Mouse (Mus musculus): ENCODE measurements around the gene Fcer1a.
"Not testable (repeated sequence)": the region's sequence is repeated elsewhere in the genome, so short reads cannot be mapped to it uniquely, and the experiment has no call there.

Gene Fcer1a

DNA sequence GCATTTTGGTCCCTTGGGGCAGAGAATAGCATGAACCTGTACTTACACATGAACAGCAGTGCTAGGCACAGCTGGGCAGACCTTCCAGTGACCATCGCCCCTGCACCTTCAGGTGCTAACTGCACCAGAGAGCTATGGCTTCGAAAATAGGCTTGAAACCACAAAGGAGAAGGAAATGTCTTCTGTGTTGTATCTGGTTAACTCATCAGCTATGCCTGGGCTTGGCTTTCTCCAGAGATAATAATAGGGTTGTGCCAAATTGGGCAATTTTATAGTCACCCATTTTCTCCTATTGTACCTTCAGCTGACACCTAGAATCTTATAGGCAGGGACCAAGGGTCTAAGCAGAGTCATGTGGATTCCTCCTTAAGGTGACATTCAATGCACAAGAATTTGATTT is at the start of gene Fcer1a:
Fcer1a (minus strand) TSS at position 134 of the 400 bp plus-strand sequence.
- DNase-seq (ENCODE audit: low spot score in 2 of 2): no peak

DNA sequence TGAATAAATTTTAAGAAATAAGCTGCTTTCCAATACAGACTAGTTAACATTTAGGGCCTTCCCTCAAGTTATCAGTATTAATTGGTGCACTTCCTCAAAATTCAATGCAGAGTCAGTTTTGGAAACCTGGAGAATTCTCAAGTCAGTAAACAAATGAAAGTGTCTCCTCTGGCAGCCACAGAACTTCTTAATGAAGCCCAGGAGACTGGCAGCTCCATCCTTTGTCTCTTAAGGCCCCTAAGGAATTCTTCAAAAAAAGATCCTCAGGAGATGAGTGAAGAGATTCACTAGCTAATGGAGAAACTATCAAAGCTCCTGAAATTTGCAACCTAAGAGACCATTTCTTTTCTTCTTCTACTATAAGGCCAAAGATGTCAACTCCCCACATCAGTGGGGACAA is 38.7 kb upstream of the Fcer1a start, which contains the start of gene Olfr418:
Olfr418 (plus strand) TSS at position 301 of the 400 bp plus-strand sequence.
- DNase-seq (ENCODE audit: low spot score in 2 of 2): no peak

DNA sequence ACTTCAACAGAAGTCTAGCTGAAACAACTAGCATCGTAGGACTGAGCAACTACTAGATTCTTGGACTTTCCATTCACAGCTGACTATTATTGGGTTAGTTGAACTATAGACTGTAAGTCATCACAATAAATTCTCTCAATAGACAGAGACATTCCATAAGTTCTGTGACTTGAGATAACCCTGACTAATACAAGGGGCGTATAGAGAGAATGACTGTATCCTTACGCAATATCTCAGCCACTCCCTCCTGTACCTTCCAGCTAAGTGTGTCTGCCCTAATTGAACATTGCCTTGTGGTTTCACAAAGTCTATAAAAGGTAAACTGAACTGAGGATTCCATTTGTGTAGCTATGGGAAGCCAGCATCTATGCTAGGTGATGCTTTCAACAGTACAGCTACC is 22.9 kb upstream of the Fcer1a start:
- DNase-seq (ENCODE audit: low spot score in 2 of 2): no peak

GRCm38 (mm10) chr1:173237004-173237403 is 10.0 kb upstream of the Fcer1a start:
- DNase-seq (ENCODE audit: low spot score in 2 of 2): not testable (repeated sequence)

DNA sequence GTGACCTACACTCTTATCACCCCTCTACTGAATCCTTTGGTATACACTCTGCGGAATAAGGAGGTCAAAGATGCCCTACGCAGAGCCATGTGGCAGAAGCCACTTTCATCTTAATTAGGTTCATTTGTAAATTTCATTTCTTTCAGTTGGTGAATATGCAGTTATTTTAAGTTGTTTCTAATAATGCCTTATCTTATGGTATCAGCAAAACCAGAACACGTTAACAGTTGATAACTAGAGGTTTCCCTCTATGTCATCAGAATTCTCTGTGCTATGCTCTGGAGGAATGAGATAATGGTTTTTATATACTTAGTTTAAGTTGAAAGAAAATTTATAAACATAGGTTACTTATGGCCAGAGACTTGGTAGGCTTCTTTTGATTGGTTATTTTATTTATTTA is 10.5 kb downstream of the Fcer1a start:
- DNase-seq (ENCODE audit: low spot score in 2 of 2): no peak

GRCm38 (mm10) chr1:173212092-173212491 is 14.9 kb downstream of the Fcer1a start, which contains the start of gene Olfr1404:
Olfr1404 (plus strand) TSS chr1:173212392.
- no peak for DNase-seq (ENCODE audit: low spot score in 2 of 2)

DNA sequence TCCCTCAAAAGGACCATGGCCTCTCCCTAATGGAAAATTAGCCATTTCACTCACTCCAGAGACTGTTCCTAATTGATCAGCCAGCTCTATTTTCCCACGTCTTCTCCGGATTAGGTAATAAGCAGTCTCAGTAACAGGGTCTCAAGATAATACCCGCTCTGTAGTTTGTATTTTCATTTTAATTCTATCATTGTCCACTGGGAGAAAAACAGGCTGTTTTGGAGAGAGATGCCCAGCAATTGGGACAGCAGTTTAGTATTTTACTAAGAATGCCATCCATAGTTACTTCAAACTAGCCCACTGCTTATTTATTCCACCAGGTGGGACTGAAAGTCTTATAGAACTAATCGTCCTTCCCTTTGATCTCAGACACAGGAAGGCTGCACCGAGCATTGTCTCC is 29.5 kb downstream of the Fcer1a start, which contains the start of gene Olfr218:
Olfr218 (plus strand) TSS at position 301 of the 400 bp plus-strand sequence.
- DNase-seq (ENCODE audit: low spot score in 2 of 2): no peak

DNA sequence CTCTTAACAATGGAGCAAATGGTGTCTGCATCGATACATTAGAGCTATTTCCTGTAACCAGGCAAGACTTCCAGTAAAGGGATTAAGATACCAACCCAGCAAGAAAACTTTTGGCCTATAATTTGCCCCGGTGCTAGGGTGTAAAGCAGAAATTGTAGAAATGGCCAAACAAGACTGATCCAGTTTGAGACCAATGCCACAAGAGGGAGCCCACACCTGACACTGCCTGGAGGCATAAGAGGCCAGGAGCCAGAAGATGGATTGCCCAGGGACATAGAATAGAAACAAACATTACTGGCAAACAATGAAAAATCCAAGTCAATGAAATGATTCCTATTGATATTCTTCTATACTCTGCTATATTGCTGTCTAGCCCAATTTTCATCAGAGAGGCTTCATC is 30.7 kb downstream of the Fcer1a start:
- DNase-seq (ENCODE audit: low spot score in 2 of 2): no peak

DNA sequence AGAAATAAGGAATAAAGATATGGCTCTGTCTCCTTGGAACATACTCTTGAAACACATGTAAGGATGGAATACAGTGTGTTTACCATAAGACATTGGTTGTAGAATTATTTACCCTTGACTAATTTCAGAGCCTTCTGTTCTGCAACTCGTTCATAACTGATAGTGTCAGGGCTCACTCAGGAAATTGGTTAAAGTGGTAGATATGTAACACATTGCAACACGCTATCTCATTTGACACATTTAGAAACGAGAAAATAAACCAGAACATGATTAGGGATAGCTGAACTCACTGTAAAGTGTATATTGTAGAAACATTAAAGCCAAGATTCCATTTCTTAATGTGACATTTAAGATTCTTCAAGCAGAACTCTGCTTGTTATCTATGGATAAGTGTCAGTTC is 35.0 kb downstream of the Fcer1a start:
- DNase-seq (ENCODE audit: low spot score in 2 of 2): no peak

- no peak for DNase-seq (ENCODE audit: low spot score in 2 of 2)
Measured at GRCm38 (mm10) chr1:173190540-173190939, 36.5 kb downstream of the Fcer1a start, which contains the start of gene Olfr1406. Olfr1406 (minus strand) TSS chr1:173190640.

DNA sequence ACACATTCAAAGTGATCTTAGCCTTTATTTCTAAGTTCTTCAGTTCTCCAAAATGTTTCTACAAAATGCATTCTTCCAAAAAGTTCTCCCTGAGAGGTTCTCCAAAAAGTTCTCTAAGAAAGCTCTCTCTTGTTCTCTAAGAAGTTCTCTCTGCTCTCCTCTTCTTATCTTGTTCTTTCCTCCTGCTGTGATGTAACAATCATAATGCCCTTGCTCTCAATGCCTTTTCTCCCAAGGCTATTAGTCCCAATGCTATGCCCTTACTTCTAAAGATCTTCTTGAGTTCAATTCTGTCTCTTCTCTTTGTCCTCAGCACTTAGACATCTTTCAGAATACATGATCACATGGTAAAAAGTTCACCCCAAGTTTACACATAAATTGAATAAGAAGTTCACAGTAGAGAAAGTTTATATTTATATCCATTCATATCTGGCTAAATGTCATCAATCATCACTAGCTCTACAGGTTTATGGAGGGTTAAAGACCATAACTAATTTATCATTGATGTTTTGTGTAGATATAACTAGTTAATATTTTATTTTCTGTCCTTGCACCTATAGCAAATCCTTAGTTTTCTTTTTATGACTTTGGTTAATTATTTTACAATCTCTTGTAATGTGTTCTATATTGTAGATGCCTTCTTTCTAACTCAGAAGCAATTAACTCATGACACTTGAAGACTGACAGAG is 52.7 kb downstream of the Fcer1a start:
- no peak for DNase-seq (ENCODE audit: low spot score in 2 of 2)

Data from heart, adult 9 months (tissue).